Mouse (Mus musculus) thymus, adult 2 months (tissue): ENCODE data around the gene Ggact. TPM values are rescaled to one million over a fixed set of nuclear protein-coding genes. Genes with fewer than 3 reads are reported as not detected.

Experiments used
- DNase-seq: peaks from one replicate; pipeline ENCODE4 v3.0.0; 2021
- H3K27ac ChIP-seq: fragments of 200-500 bp; 2 replicates; pipeline ENCODE4 v1.5.1; 2012; ENCODE audit warnings: low read length, control low read depth; ENCODE audit not compliant: control insufficient read depth, insufficient read depth
- H3K27me3 ChIP-seq: fragments of 200-500 bp; 2 replicates; pipeline ENCODE4 v1.6.1; 2012; ENCODE audit warnings: mild to moderate bottlenecking, low read length, moderate library complexity, mixed read lengths; ENCODE audit not compliant: control insufficient read depth, insufficient read depth
- H3K36me3 ChIP-seq: fragments of 200-500 bp; 2 replicates; pipeline ENCODE4 v1.6.1; 2012; ENCODE audit warnings: mild to moderate bottlenecking, low read length, moderate library complexity; ENCODE audit not compliant: control insufficient read depth, insufficient read depth
- H3K4me1 ChIP-seq: fragments of 200-500 bp; replicated peaks from 2 replicates; pipeline ENCODE4 v1.6.1; 2012; ENCODE audit warnings: low read length; ENCODE audit not compliant: control insufficient read depth, insufficient read depth
- H3K4me3 ChIP-seq: fragments of 200-500 bp; 2 replicates; pipeline ENCODE4 v1.5.1; 2012; ENCODE audit warnings: mild to moderate bottlenecking, low read length, control low read depth, moderate library complexity; ENCODE audit not compliant: control insufficient read depth, insufficient read depth
- CTCF ChIP-seq: fragments of 200-500 bp; IDR thresholded peaks from 2 replicates; pipeline ENCODE4 v1.5.1; 2012; ENCODE audit warnings: mild to moderate bottlenecking, control low read depth, low read length, moderate library complexity, borderline replicate concordance; ENCODE audit not compliant: control insufficient read depth, poor library complexity, insufficient read depth; ENCODE audit errors: extremely low read depth
- POLR2A ChIP-seq: fragments of 200-500 bp; IDR thresholded peaks from 2 replicates; pipeline ENCODE4 v1.6.1; 2012; ENCODE audit warnings: mild to moderate bottlenecking, low read length, control low read depth, moderate library complexity; ENCODE audit not compliant: control insufficient read depth, poor library complexity, insufficient read depth; ENCODE audit errors: extremely low read depth
- WGBS: fragments of 180-500 bp; shearing (Covaris S2); methylation state at CpG from one replicate; pipeline ENCODE4 v1.1.7; 2018; 5-methylcytosine and 5-hydroxymethylcytosine counted together
- polyA plus RNA-seq: library from polyadenylated mRNA; depleted of rRNA; stranded (reverse); fragments of >200 nt; gene quantifications from 2 replicates; pipeline ENCODE4 v1.2.3, GENCODE M21; 2012

Ggact gene
- polyA plus RNA-seq, 1 experiment = 29.4 TPM

- TF ChIP-seq CTCF = no peak
- TF ChIP-seq POLR2A = no peak
- Histone ChIP-seq H3K4me3 (no peak overlapping the region), H3K27me3 (no peaks in the 10 kb centered on the region), H3K36me3 (no peaks in the 10 kb centered on the region), H3K27ac (no peak overlapping the region), H3K4me1 (no peaks in the 10 kb centered on the region)
- no peak for DNase-seq
- 98% methylated on average over 3 of the region's 3 CpGs for WGBS
These were observed 25.7 kb downstream of the Ggact start for GRCm38 (mm10) chr14:122887702-122888479.

GRCm38 (mm10) chr14:122887278-122887677 lies 26.3 kb downstream of the Ggact start:
- TF ChIP-seq POLR2A = no peak
- no peak for TF ChIP-seq CTCF
- no peaks in the 10 kb centered on the region for H3K36me3 ChIP-seq
- WGBS = 77% methylated on average over 1 of the region's 1 CpGs
- no peaks in the 10 kb centered on the region for H3K4me1 ChIP-seq
- no peaks in the 10 kb centered on the region for H3K27me3 ChIP-seq
- no peak overlapping the region for H3K4me3 ChIP-seq
- no peak for DNase-seq
- H3K27ac ChIP-seq = no peak overlapping the region

DNA sequence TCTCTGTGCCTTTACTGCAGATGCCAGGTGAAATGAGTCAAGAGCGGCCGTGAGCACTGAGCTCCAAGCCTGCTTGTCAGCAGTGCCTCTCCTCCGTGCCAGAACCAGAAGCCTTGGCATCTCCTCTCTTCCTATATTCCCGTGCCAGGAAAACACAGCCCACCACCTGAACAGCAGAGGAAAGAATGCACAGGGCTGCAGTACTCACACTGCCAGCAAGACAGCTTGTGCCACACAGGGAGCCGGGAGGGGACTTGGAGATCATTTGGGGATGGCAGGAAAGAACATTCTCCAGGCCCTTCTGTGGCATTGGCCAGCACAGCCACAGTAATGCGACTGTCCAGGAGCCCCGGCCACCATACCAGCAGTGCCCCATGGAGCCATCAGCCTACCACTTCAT lies 27.7 kb downstream of the Ggact start:
- WGBS = 94% methylated on average over 7 of the region's 7 CpGs
- DNase-seq = no peak
- H3K27ac ChIP-seq = no peak overlapping the region
- no peaks in the 10 kb centered on the region for H3K36me3 ChIP-seq
- no peak for TF ChIP-seq POLR2A
- TF ChIP-seq CTCF = no peak
- H3K4me3 ChIP-seq = no peak overlapping the region
- no peaks in the 10 kb centered on the region for H3K27me3 ChIP-seq
- H3K4me1 ChIP-seq = no peaks in the 10 kb centered on the region

DNA sequence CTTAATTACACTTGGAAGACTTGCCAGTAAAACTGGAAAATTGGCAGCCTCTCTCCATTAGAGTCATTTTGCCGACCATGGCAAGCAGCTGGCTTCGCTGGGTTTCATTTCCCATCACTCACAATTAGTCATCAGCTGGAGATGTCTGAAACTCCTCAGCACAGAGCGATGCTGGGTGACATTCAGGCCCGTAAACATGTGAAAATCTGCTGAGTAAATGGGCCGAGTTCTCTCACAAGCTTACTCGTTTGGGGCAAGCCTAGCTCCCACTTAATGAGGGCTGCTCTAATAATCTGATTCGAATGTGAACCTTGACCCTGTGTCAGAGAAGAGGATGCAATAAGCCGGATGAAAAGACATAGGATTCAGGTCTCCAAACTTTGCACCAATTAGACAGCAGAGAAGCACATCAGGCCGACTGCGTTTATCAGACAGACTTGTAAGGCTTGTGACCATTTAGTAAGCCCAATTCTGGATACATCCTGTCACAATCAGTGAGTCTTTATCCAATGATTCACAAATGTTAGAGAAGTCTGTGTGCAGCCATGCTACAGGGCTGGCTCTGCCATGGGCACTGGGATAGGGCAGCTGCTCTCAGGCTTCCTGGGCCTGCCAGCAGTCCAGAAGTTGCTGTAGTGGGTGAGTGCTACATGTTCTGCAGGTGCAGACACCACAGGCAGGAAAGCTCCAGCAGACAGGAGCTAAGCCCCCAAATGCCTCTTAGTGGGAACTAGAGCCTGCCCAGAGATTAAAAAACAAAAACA lies 29.6 kb downstream of the Ggact start:
- H3K4me1 ChIP-seq = no peaks in the 10 kb centered on the region
- no peak for DNase-seq
- no peak overlapping the region for H3K4me3 ChIP-seq
- 95% methylated on average over 10 of the region's 10 CpGs for WGBS
- TF ChIP-seq CTCF = no peak
- TF ChIP-seq POLR2A = no peak
- no peak overlapping the region for H3K27ac ChIP-seq
- no peaks in the 10 kb centered on the region for H3K36me3 ChIP-seq
- no peaks in the 10 kb centered on the region for H3K27me3 ChIP-seq

- no peak overlapping the region for H3K27ac ChIP-seq
- H3K4me3 ChIP-seq = no peak overlapping the region
- no peak for TF ChIP-seq POLR2A
- no peak for TF ChIP-seq CTCF
- no peaks in the 10 kb centered on the region for H3K27me3 ChIP-seq
- H3K4me1 ChIP-seq = no peaks in the 10 kb centered on the region
- DNase-seq = no peak
- no peaks in the 10 kb centered on the region for H3K36me3 ChIP-seq
- 96% methylated on average over 4 of the region's 4 CpGs for WGBS
These were observed 30.1 kb downstream of the Ggact start for GRCm38 (mm10) chr14:122883410-122883806.

- no peak overlapping the region for H3K4me3 ChIP-seq
- no peak for TF ChIP-seq CTCF
- no peak for TF ChIP-seq POLR2A
- no peak for DNase-seq
- H3K36me3 ChIP-seq = no peaks in the 10 kb centered on the region
- H3K27me3 ChIP-seq = no peaks in the 10 kb centered on the region
- WGBS = 91% methylated on average over 7 of the region's 7 CpGs
- H3K27ac ChIP-seq = no peak overlapping the region
- no peaks in the 10 kb centered on the region for H3K4me1 ChIP-seq
These were observed 30.7 kb downstream of the Ggact start for GRCm38 (mm10) chr14:122882795-122883409.
